Mouse (Mus musculus) lung, adult 2 months (tissue): ENCODE measurements around the gene St6galnac1. TPM values are rescaled to one million over a fixed set of nuclear protein-coding genes. Genes with fewer than 3 reads are reported as not detected.

ENCODE experiments used
- DNase-seq: peaks from one replicate; pipeline ENCODE4 v3.0.0; 2022
- H3K4me1 ChIP-seq: fragments of 200-500 bp; 2 replicates; pipeline ENCODE4 v1.6.1; 2011; ENCODE audit warnings: low read length; ENCODE audit not compliant: control insufficient read depth, insufficient read depth
- H3K4me3 ChIP-seq: fragments of 200-500 bp; replicated peaks from 2 replicates; pipeline ENCODE3; 2011; ENCODE audit warnings: low read depth, mild to moderate bottlenecking, control low read depth, low read length; ENCODE audit errors: extremely low read depth
- CTCF ChIP-seq: fragments of 200-500 bp; IDR thresholded peaks from 2 replicates; pipeline ENCODE4 v1.5.1; 2011; ENCODE audit warnings: mild to moderate bottlenecking, low read length, control low read depth; ENCODE audit not compliant: insufficient read depth
- POLR2A ChIP-seq: fragments of 200-500 bp; IDR thresholded peaks from 2 replicates; pipeline ENCODE4 v1.6.1; 2011; ENCODE audit warnings: low read depth, mild to moderate bottlenecking, control low read depth, low read length, borderline replicate concordance; ENCODE audit errors: extremely low read depth
- WGBS: fragments of 180-500 bp; shearing (Covaris S2); methylation state at CpG from one replicate; pipeline ENCODE4 v1.1.7; 2018; 5-methylcytosine and 5-hydroxymethylcytosine counted together
- polyA plus RNA-seq: library from polyadenylated mRNA; depleted of rRNA; stranded (reverse); fragments of >200 nt; gene quantifications from 2 replicates; pipeline ENCODE4 v1.2.3, GENCODE M21; 2012

The St6galnac1 gene
- polyA plus RNA-seq, 1 experiment: 0.28 TPM

- H3K4me1 ChIP-seq: peaks cover 40% of the 10 kb centered on the region
- 34% methylated on average over 7 of the region's 7 CpGs for WGBS
- no peak overlapping the region for H3K4me3 ChIP-seq
- DNase-seq: no peak
- TF ChIP-seq POLR2A (no peak; the same call in 1 of the 2 replicates), CTCF (no peak)
These were observed 39.6 kb upstream of the St6galnac1 start for GRCm38 (mm10) chr11:116814884-116815415.

DNA sequence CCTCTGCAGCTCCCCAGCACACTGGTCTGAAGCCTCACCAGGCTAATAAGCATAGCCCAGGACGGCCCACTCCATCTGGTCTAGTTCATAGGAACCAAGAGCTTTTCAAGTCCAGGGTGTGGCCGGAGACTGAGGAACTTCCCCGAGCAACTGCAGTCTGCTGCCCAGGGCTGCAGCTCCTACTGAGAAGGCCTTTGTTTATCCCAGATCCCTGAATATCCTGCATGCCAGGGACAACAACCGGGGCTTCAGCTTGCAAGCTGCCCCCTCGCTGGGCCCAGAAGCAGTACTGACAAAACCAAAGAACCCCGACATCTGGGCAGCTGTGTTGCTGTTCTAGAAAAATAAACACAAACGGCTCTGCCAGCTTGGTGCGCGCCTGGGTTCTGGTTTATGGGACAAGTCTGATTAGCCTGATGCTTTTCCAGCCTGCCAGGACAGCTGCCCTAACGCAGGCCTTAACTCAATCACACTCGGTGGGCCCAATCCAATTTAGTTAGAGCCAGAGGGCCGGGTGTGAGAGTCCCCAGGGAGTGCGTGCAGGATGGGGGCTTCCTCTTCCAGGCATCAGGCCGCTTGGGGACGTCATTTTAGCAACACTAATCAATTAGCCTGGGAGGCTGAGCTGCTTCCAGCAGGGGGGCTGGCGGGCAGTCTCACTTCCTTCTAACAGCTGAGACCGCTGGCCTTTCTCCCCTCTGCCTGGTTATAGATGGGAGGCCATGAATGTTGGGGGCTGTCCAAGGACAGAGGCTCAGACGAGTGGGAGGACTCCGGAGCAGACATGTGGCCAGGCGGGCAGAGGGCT, 39.0 kb upstream of the St6galnac1 start:
- DNase-seq: no peak
- TF ChIP-seq CTCF (no peak), POLR2A (no peak)
- 22% methylated on average over 20 of the region's 20 CpGs for WGBS
- H3K4me3 ChIP-seq: no peak overlapping the region
- peaks cover 37% of the 10 kb centered on the region for H3K4me1 ChIP-seq

DNA sequence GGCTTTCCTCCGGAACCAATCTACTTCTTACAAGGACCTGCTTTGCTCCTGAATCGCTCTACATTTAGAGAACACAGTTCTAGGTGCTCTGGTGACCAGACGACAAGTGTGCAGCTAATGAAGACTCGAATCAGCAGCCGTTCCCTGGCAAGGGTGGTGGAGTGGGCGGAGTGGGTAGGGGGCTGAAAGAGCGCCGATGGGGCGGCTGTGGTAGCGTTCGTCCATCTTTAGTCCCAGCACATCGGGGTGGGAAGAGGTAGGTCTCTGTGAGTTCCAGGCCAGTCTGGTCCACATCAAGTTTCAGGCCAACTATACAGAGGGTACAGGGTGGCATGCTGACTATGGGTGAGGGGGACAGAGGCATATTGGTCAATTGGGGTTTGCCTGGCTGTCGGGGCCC, 38.3 kb upstream of the St6galnac1 start:
- 81% methylated on average over 13 of the region's 13 CpGs for WGBS
- Histone ChIP-seq H3K4me1 (peaks cover 31% of the 10 kb centered on the region), H3K4me3 (no peak overlapping the region)
- TF ChIP-seq POLR2A (no peak), CTCF (no peak)
- DNase-seq: no peak

DNA sequence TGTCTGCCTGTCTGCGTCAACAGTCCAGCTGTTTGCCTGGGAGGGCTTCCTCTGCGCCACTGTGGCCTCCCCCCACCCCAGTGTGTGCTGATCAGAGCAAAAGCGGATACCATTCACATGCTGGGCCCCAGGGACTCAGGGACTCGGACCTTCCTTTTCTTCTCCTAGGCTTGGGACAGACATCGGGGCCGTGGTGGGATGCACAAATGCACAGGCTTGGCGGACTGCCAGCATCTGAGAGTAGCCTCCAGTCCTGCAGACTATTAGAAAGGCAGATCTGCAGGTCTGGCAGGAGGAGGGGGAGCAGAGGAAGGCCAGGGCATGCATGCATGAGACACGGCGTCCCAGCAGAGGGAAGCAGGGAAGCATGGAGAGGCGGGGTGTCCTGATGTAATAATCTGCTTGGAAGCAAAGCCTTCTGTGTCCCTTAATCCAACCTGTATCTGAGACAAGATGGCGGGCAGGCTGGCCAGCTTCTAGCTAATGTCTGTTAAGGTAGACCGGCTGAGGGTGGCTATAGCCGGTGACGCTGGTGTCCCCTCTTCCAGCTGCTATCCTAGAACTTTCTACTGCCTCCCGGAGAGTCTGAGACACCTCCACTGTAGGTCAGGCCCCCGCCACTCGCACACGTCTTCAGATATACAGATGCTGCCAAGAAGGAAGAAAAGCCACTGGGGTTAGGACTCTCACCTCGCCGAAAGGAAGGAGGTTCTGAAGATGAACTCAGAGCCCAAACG, 37.7 kb upstream of the St6galnac1 start:
- H3K4me1 ChIP-seq: peaks cover 31% of the 10 kb centered on the region
- TF ChIP-seq POLR2A (no peak), CTCF (no peak)
- no peak overlapping the region for H3K4me3 ChIP-seq
- no peak for DNase-seq
- WGBS: 62% methylated on average over 21 of the region's 21 CpGs

DNA sequence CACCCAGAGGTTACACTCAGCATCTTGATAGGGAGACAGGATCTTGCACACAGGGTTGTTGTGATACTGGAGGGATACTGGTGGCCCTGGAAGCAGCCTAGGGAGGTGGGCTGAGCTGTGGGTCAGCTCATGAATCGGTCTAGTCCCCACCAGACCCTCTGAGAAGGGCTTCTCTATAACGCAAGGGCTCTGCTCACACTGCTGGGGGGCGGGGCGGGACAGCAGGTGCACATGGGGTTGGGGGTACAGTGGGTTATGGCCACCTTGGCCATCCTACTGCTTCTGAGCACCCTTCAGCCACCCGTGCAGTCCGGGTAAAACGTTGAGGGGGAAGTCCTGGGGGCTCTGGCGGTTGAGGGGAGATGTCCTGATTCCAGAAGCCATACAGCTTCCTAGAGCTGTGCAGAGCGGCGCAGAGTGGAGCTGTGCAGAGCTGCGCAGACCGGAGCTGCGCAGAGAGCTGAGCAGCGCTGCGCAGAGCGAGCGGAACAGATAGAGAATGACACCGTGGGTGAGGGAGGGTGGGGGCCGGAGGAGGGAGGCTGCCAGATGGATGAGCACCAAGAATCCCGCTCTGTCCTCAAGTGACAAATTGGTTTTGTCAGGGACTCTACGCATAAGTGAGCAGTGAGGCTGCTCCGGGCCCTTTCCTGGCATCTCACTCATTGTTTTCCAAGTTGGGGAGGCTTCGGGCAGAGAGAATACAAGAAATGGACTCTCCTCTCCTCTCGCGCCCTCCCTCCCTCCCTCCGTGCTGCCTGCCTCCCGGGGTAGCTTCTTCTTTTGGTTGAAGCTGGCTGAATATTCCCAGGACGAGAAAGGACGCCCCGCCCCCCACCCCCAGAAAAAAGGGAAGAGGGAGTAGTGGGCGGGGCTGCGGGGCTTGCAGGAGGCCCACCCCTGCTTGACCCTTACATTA, 35.9 kb upstream of the St6galnac1 start:
- WGBS: 27% methylated on average over 32 of the region's 32 CpGs

DNA sequence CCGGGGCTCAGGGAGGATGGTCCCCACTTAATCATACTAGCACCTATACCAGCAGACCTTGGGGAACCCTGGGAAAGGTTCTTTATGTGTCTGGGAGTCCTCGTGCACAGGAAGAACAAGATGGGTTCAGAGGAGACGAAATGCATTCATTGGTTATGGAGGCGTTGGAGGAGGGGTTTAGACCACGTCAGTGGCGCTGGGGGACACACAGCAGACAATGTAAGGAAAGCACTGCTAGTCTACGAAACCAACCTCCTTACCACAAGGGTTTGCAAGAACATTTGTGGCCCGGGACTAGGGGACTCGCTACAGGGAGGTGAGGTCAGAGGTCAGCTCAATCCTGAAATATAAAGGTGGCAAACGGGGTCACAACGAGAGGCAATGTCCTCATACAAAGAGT, 35.2 kb upstream of the St6galnac1 start:
- Histone ChIP-seq H3K4me3 (no peak overlapping the region), H3K4me1 (peaks cover 23% of the 10 kb centered on the region)
- 89% methylated on average over 11 of the region's 11 CpGs for WGBS
- TF ChIP-seq POLR2A (no peak), CTCF (no peak)
- DNase-seq: no peak

More for the DNA sequence above, 35.9 kb upstream of the St6galnac1 start:
- no peak for TF ChIP-seq CTCF
- TF ChIP-seq POLR2A: no peak
- Histone ChIP-seq H3K4me1 (peaks cover 25% of the 10 kb centered on the region), H3K4me3 (no peak overlapping the region)
- peak; percentile 24 for DNase-seq

DNA sequence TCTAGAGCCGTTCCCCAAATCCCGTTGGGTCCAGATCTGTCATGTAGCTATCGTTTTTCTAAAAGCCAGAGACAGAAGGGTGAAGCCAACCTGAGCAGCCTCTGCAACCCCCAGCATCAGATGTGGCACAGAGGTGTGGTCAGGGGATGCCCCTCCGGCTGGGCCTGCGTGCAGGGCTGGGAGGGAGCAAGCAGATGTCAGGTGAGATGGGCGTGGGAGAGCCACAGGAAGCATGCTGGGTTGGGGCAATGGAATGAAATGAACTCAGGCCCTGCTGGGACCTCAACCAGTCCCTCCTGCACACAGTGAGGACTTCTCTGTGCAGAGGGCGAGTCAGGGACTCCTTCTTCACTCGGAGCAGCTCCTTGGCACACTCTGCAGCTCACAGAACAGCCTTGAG, 34.2 kb upstream of the St6galnac1 start:
- H3K4me1 ChIP-seq: peaks cover 18% of the 10 kb centered on the region
- H3K4me3 ChIP-seq: no peak overlapping the region
- TF ChIP-seq CTCF (no peak), POLR2A (no peak)
- WGBS: 85% methylated on average over 8 of the region's 8 CpGs
- DNase-seq: no peak

GRCm38 (mm10) chr11:116808811-116809395, 33.6 kb upstream of the St6galnac1 start:
- WGBS: 87% methylated on average over 11 of the region's 11 CpGs
- DNase-seq: no peak
- H3K4me1 ChIP-seq: peaks cover 17% of the 10 kb centered on the region
- TF ChIP-seq POLR2A: no peak
- no peak for TF ChIP-seq CTCF
- H3K4me3 ChIP-seq: no peak overlapping the region

- 17% methylated on average over 7 of the region's 7 CpGs for WGBS
- peak; percentile 82 for DNase-seq
- TF ChIP-seq CTCF: peak; percentile 91
- TF ChIP-seq POLR2A: no peak
These were observed 32.8 kb upstream of the St6galnac1 start for GRCm38 (mm10) chr11:116807938-116808606.

More at GRCm38 (mm10) chr11:116807938-116808606, 32.8 kb upstream of the St6galnac1 start:
- Histone ChIP-seq H3K4me1 (peaks cover 8% of the 10 kb centered on the region), H3K4me3 (no peak overlapping the region)
